Mouse (Mus musculus): Measurements from ENCODE around the gene C1qtnf2. TPM values are rescaled to one million over a fixed set of nuclear protein-coding genes. Genes with fewer than 3 reads are reported as not detected.

Gene C1qtnf2
- polyA plus RNA-seq, 1 experiment, result not detected

- no peaks in the 10 kb centered on the region for H3K4me1 ChIP-seq (ENCODE audit: control insufficient read depth, insufficient read depth, low read length)
- no peak overlapping the region for H3K27ac ChIP-seq (ENCODE audit: insufficient read depth, low read length)
- H3K36me3 ChIP-seq (ENCODE audit: control insufficient read depth, insufficient read depth, low read length, poor library complexity, severe bottlenecking), result no peaks in the 10 kb centered on the region
- H3K9ac ChIP-seq (ENCODE audit: low read depth, poor library complexity, severe bottlenecking), result no peak overlapping the region
- no peaks in the 10 kb centered on the region for H3K27me3 ChIP-seq (ENCODE audit: control insufficient read depth, insufficient read depth, low read length, poor library complexity, severe bottlenecking)
- no peak for TF ChIP-seq CTCF (IDR thresholded peaks at IDR 0.05; ENCODE audit: low read depth, low read length)
- TF ChIP-seq POLR2A (IDR thresholded peaks at IDR 0.05; ENCODE audit: insufficient read depth, low read length), result no peak
- no peak for TF ChIP-seq EP300 (IDR thresholded peaks at IDR 0.05; ENCODE audit: insufficient read depth, low read depth, low read length)
- no peaks in the 10 kb centered on the region for H3K9me3 ChIP-seq (replicated peaks; ENCODE audit: control insufficient read depth, insufficient read depth, low read length, poor library complexity, severe bottlenecking)
- H3K4me3 ChIP-seq (ENCODE audit: low read depth, low read length), result no peak overlapping the region
Observed at GRCm38 (mm10) chr11:43485855-43486254, 11.8 kb downstream of the C1qtnf2 start.

GRCm38 (mm10) chr11:43492663-43493062, 18.6 kb downstream of the C1qtnf2 start:
- H3K4me3 ChIP-seq (ENCODE audit: low read depth, low read length), result no peak overlapping the region
- TF ChIP-seq POLR2A (IDR thresholded peaks at IDR 0.05; ENCODE audit: insufficient read depth, low read length) (no peak), CTCF (IDR thresholded peaks at IDR 0.05; ENCODE audit: low read depth, low read length) (peak; percentile 88)
- H3K9me3 ChIP-seq (replicated peaks; ENCODE audit: control insufficient read depth, insufficient read depth, low read length, poor library complexity, severe bottlenecking), result no peaks in the 10 kb centered on the region
- H3K4me1 ChIP-seq (ENCODE audit: control insufficient read depth, insufficient read depth, low read length), result no peaks in the 10 kb centered on the region
- no peaks in the 10 kb centered on the region for H3K36me3 ChIP-seq (ENCODE audit: control insufficient read depth, insufficient read depth, low read length, poor library complexity, severe bottlenecking)
- no peaks in the 10 kb centered on the region for H3K27me3 ChIP-seq (ENCODE audit: control insufficient read depth, insufficient read depth, low read length, poor library complexity, severe bottlenecking)
- H3K9ac ChIP-seq (ENCODE audit: low read depth, poor library complexity, severe bottlenecking), result no peak overlapping the region
- no peak overlapping the region for H3K27ac ChIP-seq (ENCODE audit: insufficient read depth, low read length)

- Histone ChIP-seq H3K4me1 (ENCODE audit: control insufficient read depth, insufficient read depth, low read length) (no peaks in the 10 kb centered on the region), H3K4me3 (ENCODE audit: low read depth, low read length) (no peak overlapping the region), H3K27me3 (ENCODE audit: control insufficient read depth, insufficient read depth, low read length, poor library complexity, severe bottlenecking) (no peaks in the 10 kb centered on the region), H3K36me3 (ENCODE audit: control insufficient read depth, insufficient read depth, low read length, poor library complexity, severe bottlenecking) (no peaks in the 10 kb centered on the region), H3K27ac (ENCODE audit: insufficient read depth, low read length) (no peak overlapping the region), H3K9me3 (replicated peaks; ENCODE audit: control insufficient read depth, insufficient read depth, low read length, poor library complexity, severe bottlenecking) (no peaks in the 10 kb centered on the region), H3K9ac (ENCODE audit: low read depth, poor library complexity, severe bottlenecking) (no peak overlapping the region)
- TF ChIP-seq POLR2A (IDR thresholded peaks at IDR 0.05; ENCODE audit: insufficient read depth, low read length), result no peak
- TF ChIP-seq CTCF (IDR thresholded peaks at IDR 0.05; ENCODE audit: low read depth, low read length), result peak; percentile 77
Observed at GRCm38 (mm10) chr11:43493815-43494409, 19.8 kb downstream of the C1qtnf2 start.

- TF ChIP-seq CTCF (IDR thresholded peaks at IDR 0.05; ENCODE audit: low read depth, low read length) (peak; percentile 52), EP300 (IDR thresholded peaks at IDR 0.05; ENCODE audit: insufficient read depth, low read depth, low read length) (no peak), POLR2A (IDR thresholded peaks at IDR 0.05; ENCODE audit: insufficient read depth, low read length) (no peak)
- no peak overlapping the region for H3K4me3 ChIP-seq (ENCODE audit: low read depth, low read length)
- no peaks in the 10 kb centered on the region for H3K4me1 ChIP-seq (ENCODE audit: control insufficient read depth, insufficient read depth, low read length)
- H3K9ac ChIP-seq (ENCODE audit: low read depth, poor library complexity, severe bottlenecking), result no peak overlapping the region
- no peak overlapping the region for H3K27ac ChIP-seq (ENCODE audit: insufficient read depth, low read length)
- no peaks in the 10 kb centered on the region for H3K36me3 ChIP-seq (ENCODE audit: control insufficient read depth, insufficient read depth, low read length, poor library complexity, severe bottlenecking)
- H3K9me3 ChIP-seq (replicated peaks; ENCODE audit: control insufficient read depth, insufficient read depth, low read length, poor library complexity, severe bottlenecking), result no peaks in the 10 kb centered on the region
- no peaks in the 10 kb centered on the region for H3K27me3 ChIP-seq (ENCODE audit: control insufficient read depth, insufficient read depth, low read length, poor library complexity, severe bottlenecking)
Observed at GRCm38 (mm10) chr11:43495037-43495436, 21.0 kb downstream of the C1qtnf2 start.

- TF ChIP-seq POLR2A (IDR thresholded peaks at IDR 0.05; ENCODE audit: insufficient read depth, low read length), result no peak
- TF ChIP-seq CTCF (IDR thresholded peaks at IDR 0.05; ENCODE audit: low read depth, low read length), result no peak
- TF ChIP-seq EP300 (IDR thresholded peaks at IDR 0.05; ENCODE audit: insufficient read depth, low read depth, low read length), result no peak
- Histone ChIP-seq H3K9me3 (replicated peaks; ENCODE audit: control insufficient read depth, insufficient read depth, low read length, poor library complexity, severe bottlenecking) (no peaks in the 10 kb centered on the region), H3K4me3 (ENCODE audit: low read depth, low read length) (no peak overlapping the region), H3K27ac (ENCODE audit: insufficient read depth, low read length) (no peak overlapping the region), H3K9ac (ENCODE audit: low read depth, poor library complexity, severe bottlenecking) (no peak overlapping the region), H3K4me1 (ENCODE audit: control insufficient read depth, insufficient read depth, low read length) (no peaks in the 10 kb centered on the region), H3K36me3 (ENCODE audit: control insufficient read depth, insufficient read depth, low read length, poor library complexity, severe bottlenecking) (no peaks in the 10 kb centered on the region), H3K27me3 (ENCODE audit: control insufficient read depth, insufficient read depth, low read length, poor library complexity, severe bottlenecking) (no peaks in the 10 kb centered on the region)
Observed at GRCm38 (mm10) chr11:43495532-43495931, 21.5 kb downstream of the C1qtnf2 start.

GRCm38 (mm10) chr11:43501256-43501655, 27.2 kb downstream of the C1qtnf2 start:
- no peaks in the 10 kb centered on the region for H3K4me1 ChIP-seq (ENCODE audit: control insufficient read depth, insufficient read depth, low read length)
- H3K4me3 ChIP-seq (ENCODE audit: low read depth, low read length), result no peak overlapping the region
- H3K9ac ChIP-seq (ENCODE audit: low read depth, poor library complexity, severe bottlenecking), result no peak overlapping the region
- no peaks in the 10 kb centered on the region for H3K36me3 ChIP-seq (ENCODE audit: control insufficient read depth, insufficient read depth, low read length, poor library complexity, severe bottlenecking)
- H3K9me3 ChIP-seq (replicated peaks; ENCODE audit: control insufficient read depth, insufficient read depth, low read length, poor library complexity, severe bottlenecking), result no peaks in the 10 kb centered on the region
- H3K27me3 ChIP-seq (ENCODE audit: control insufficient read depth, insufficient read depth, low read length, poor library complexity, severe bottlenecking), result no peaks in the 10 kb centered on the region
- H3K27ac ChIP-seq (ENCODE audit: insufficient read depth, low read length), result no peak overlapping the region
- TF ChIP-seq EP300 (IDR thresholded peaks at IDR 0.05; ENCODE audit: insufficient read depth, low read depth, low read length) (no peak), POLR2A (IDR thresholded peaks at IDR 0.05; ENCODE audit: insufficient read depth, low read length) (no peak)

Measured in ES-Bruce4 (cell line).